Mouse (Mus musculus) testis, adult 2 months (tissue): ENCODE results near the gene Nxph3.
A peak's percentile ranks its signal among the peaks of the same experiment; 100 is the strongest.

ENCODE experiments used
- CTCF ChIP-seq: fragments of 200-500 bp; IDR thresholded peaks from 2 replicates; pipeline ENCODE4 v1.5.1; 2012; ENCODE audit warnings: low read depth, mild to moderate bottlenecking, inconsistent platforms, low read length, moderate library complexity; ENCODE audit not compliant: control insufficient read depth, insufficient read depth, insufficient replicate concordance
- POLR2A ChIP-seq: fragments of 200-500 bp; IDR thresholded peaks from 2 replicates; pipeline ENCODE4 v1.6.1; 2012; ENCODE audit warnings: low read depth, mild to moderate bottlenecking, inconsistent platforms, low read length, moderate library complexity; ENCODE audit not compliant: control insufficient read depth

DNA sequence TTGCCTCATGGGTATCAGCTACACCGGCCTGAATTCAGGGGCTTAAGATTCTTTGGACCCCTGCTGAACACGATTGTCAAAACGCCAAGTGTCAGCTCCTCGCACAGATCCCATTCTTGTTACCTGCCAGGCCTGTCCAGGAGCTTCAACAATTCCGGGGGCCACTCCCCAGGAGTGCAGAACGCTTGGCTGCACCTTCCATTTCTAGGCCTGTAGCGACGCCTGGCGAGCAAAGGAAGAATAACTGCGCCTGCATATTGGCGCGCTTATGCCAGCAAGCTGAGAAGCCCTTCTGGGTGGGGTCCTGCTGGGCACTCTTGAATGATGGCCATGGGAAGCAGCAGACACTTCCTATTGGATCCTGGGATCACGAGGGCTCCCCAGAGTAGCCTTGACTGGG, 7.2 kb upstream of the Nxph3 start:
- TF ChIP-seq CTCF (peak; percentile 93), POLR2A (no peak)
